In the genomic region with DNA sequence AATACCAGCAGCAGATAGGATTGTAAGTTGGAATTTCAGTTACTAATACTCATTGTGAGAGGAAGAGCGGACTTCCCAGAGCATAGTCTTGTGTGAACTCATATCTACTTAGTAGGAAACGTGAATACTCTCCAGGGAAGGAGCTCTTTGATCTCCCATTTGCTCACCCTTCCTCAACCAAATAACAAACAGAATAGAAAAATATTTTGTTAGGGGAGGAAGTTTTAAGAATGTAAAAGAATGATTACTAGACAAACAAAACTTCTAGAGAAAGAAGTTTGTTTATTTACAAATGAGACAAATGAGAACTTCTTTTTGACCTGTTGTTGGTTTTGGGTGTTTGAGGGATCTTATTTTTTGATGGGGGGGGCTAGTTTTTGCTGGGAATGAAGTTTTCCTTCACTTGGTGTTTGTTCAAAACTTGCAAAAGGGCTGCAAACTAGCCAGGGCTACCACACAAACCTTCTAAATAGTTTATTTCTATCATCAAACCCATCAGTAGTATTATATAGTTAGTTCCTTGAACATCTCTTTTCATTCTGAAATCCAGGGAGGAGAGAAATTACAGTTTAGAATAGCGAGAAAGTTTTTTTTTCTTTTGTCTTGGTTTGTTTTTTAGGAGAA, we compare ENCODE assay signal across 23 mouse cellular contexts. TPM values are rescaled to one million over a fixed set of nuclear protein-coding genes. Genes with fewer than 3 reads are reported as not detected.
DNase-seq lines count a peak whose midpoint lies in the region; ATAC-seq and TF ChIP-seq lines count a peak whose summit lies in the region.
"Had no signal": no experiment of that assay in that cellular context is flagged by ENCODE, and none has a peak within 500 bp of the region (broad histone marks: within the 10 kb centered on the region; RNA-seq: fewer than 3 reads in every experiment).

No protein-coding gene starts in this region.

- H3K4me2 ChIP-seq in forebrain, embryonic 12.5 days = no peak overlapping the region
- H3K4me2 ChIP-seq in forebrain, embryonic 11.5 days (ENCODE audit: low read depth, low read length, severe bottlenecking) = no peak overlapping the region
- peak overlapping the region; percentile 68 for H3K4me2 ChIP-seq in kidney, postnatal 0 days (ENCODE audit: low read length)
- no peak overlapping the region for H3K4me2 ChIP-seq in embryonic facial prominence, embryonic 13.5 days
- H3K4me2 ChIP-seq in midbrain, embryonic 14.5 days (ENCODE audit: low read length) = no peak overlapping the region
- H3K4me2 ChIP-seq: heart, embryonic 12.5 days; hindbrain, embryonic 14.5 days; intestine, embryonic 15.5 days; limb, embryonic 12.5 days; liver, embryonic 13.5 days; lung, embryonic 15.5 days had no signal

- TF ChIP-seq CTCF in kidney, postnatal 0 days (IDR thresholded peaks at IDR 0.05; ENCODE audit: low read depth) = no peak

- no peak overlapping the region for H3K9ac ChIP-seq in forebrain, embryonic 12.5 days
- H3K9ac ChIP-seq in forebrain, embryonic 11.5 days (ENCODE audit: low read length) = no peak overlapping the region
- peak overlapping the region; percentile 77 for H3K9ac ChIP-seq in kidney, postnatal 0 days (ENCODE audit: low read depth, low read length)
- H3K9ac ChIP-seq in embryonic facial prominence, embryonic 13.5 days = no peak overlapping the region
- H3K9ac ChIP-seq in midbrain, embryonic 14.5 days (replicated peaks; ENCODE audit: low read length) = no peak overlapping the region
- H3K9ac ChIP-seq: heart, embryonic 12.5 days; hindbrain, embryonic 14.5 days; intestine, embryonic 15.5 days; limb, embryonic 12.5 days; liver, embryonic 13.5 days; lung, embryonic 15.5 days had no signal

- no peaks in the 10 kb centered on the region for H3K36me3 ChIP-seq in forebrain, embryonic 12.5 days (replicated peaks)
- no peaks in the 10 kb centered on the region for H3K36me3 ChIP-seq in forebrain, embryonic 11.5 days (ENCODE audit: control insufficient read depth, insufficient read depth, low read length)
- no peaks in the 10 kb centered on the region for H3K36me3 ChIP-seq in kidney, postnatal 0 days (ENCODE audit: insufficient read depth, low read length)
- no peaks in the 10 kb centered on the region for H3K36me3 ChIP-seq in embryonic facial prominence, embryonic 13.5 days
- no peaks in the 10 kb centered on the region for H3K36me3 ChIP-seq in midbrain, embryonic 14.5 days (ENCODE audit: control insufficient read depth, insufficient read depth, low read length)
- H3K36me3 ChIP-seq: G1E; heart, embryonic 12.5 days; intestine, embryonic 15.5 days; limb, embryonic 12.5 days; liver, embryonic 13.5 days; lung, embryonic 15.5 days had no signal

- peaks cover 29% of the 10 kb centered on the region for H3K4me1 ChIP-seq in forebrain, embryonic 12.5 days
- H3K4me1 ChIP-seq in forebrain, embryonic 11.5 days (replicated peaks; ENCODE audit: control insufficient read depth, insufficient read depth, low read length) = peaks cover 29% of the 10 kb centered on the region
- 0 out of 2 replicates have a peak, but pooled peaks cover 4% of the 10 kb centered on the region for H3K4me1 ChIP-seq in kidney, postnatal 0 days (replicated peaks; ENCODE audit: insufficient read depth, low read length)
- peaks cover 25% of the 10 kb centered on the region for H3K4me1 ChIP-seq in embryonic facial prominence, embryonic 13.5 days
- peaks cover 10% of the 10 kb centered on the region; the same call in 1 of the 2 replicates for H3K4me1 ChIP-seq in midbrain, embryonic 14.5 days (ENCODE audit: control insufficient read depth, insufficient read depth, low read length)

- 3% methylated on average over 3 of the region's 3 CpGs for WGBS in forebrain, embryonic 12.5 days
- WGBS in forebrain, embryonic 11.5 days = 9% methylated on average over 3 of the region's 3 CpGs
- WGBS in kidney, postnatal 0 days = 13% methylated on average over 3 of the region's 3 CpGs
- 6% methylated on average over 3 of the region's 3 CpGs for WGBS in embryonic facial prominence, embryonic 13.5 days
- WGBS in midbrain, embryonic 14.5 days = 10% methylated on average over 3 of the region's 3 CpGs

- H3K9me3 ChIP-seq in forebrain, embryonic 12.5 days = no peaks in the 10 kb centered on the region
- no peaks in the 10 kb centered on the region for H3K9me3 ChIP-seq in forebrain, embryonic 11.5 days (ENCODE audit: control insufficient read depth, low read length)
- H3K9me3 ChIP-seq in kidney, postnatal 0 days (replicated peaks; ENCODE audit: low read length) = no peaks in the 10 kb centered on the region
- no peaks in the 10 kb centered on the region for H3K9me3 ChIP-seq in embryonic facial prominence, embryonic 13.5 days
- no peaks in the 10 kb centered on the region for H3K9me3 ChIP-seq in midbrain, embryonic 14.5 days (ENCODE audit: control insufficient read depth, low read length)
- H3K9me3 ChIP-seq: G1E; heart, embryonic 12.5 days; intestine, embryonic 15.5 days; limb, embryonic 12.5 days; liver, embryonic 13.5 days; lung, embryonic 15.5 days had no signal

- H3K27me3 ChIP-seq in forebrain, embryonic 12.5 days = peaks cover 84% of the 10 kb centered on the region
- peaks cover 72% of the 10 kb centered on the region for H3K27me3 ChIP-seq in forebrain, embryonic 11.5 days (ENCODE audit: control insufficient read depth, insufficient read depth, low read length)
- peaks cover 57% of the 10 kb centered on the region for H3K27me3 ChIP-seq in kidney, postnatal 0 days (ENCODE audit: insufficient read depth, low read length)
- H3K27me3 ChIP-seq in embryonic facial prominence, embryonic 13.5 days = peaks cover 88% of the 10 kb centered on the region
- H3K27me3 ChIP-seq in midbrain, embryonic 14.5 days (ENCODE audit: control insufficient read depth, insufficient read depth, low read length) = peaks cover 86% of the 10 kb centered on the region

- H3K27ac ChIP-seq in forebrain, embryonic 12.5 days = no peak overlapping the region
- no peak overlapping the region for H3K27ac ChIP-seq in forebrain, embryonic 11.5 days (ENCODE audit: low read depth, low read length)
- no peak overlapping the region for H3K27ac ChIP-seq in kidney, postnatal 0 days
- H3K27ac ChIP-seq in embryonic facial prominence, embryonic 13.5 days = no peak overlapping the region
- no peak overlapping the region for H3K27ac ChIP-seq in midbrain, embryonic 14.5 days (replicated peaks; ENCODE audit: low read depth, low read length)
- H3K27ac ChIP-seq: hindbrain, embryonic 14.5 days; intestine, embryonic 15.5 days; limb, embryonic 12.5 days; liver, embryonic 13.5 days; lung, embryonic 15.5 days had no signal

- H3K4me3 ChIP-seq in forebrain, embryonic 12.5 days (replicated peaks) = peak overlapping the region; percentile 51
- no peak overlapping the region for H3K4me3 ChIP-seq in forebrain, embryonic 11.5 days (ENCODE audit: low read depth, low read length)
- H3K4me3 ChIP-seq in kidney, postnatal 0 days (replicated peaks; ENCODE audit: low read depth, low read length) = peak overlapping the region; percentile 53
- H3K4me3 ChIP-seq in embryonic facial prominence, embryonic 13.5 days = 0 out of 2 replicates have a peak overlapping the region, but pooled peaks have one; percentile 50
- no peak overlapping the region for H3K4me3 ChIP-seq in midbrain, embryonic 14.5 days (replicated peaks; ENCODE audit: low read depth, low read length)
- H3K4me3 ChIP-seq: heart, embryonic 12.5 days; intestine, embryonic 15.5 days; limb, embryonic 12.5 days; liver, embryonic 13.5 days; lung, embryonic 15.5 days had no signal

- DNase-seq in forebrain, embryonic 11.5 days (ENCODE audit: low spot score) = no peak
- peak; percentile 35 for DNase-seq in kidney, postnatal 0 days (ENCODE audit: low spot score)
- DNase-seq in kidney, postnatal 14 days = no peak
- DNase-seq in midbrain, embryonic 14.5 days = peak; percentile 47
- DNase-seq in frontal cortex, postnatal 36 days (ENCODE audit: low spot score in 2 of 2) = no peak
- no peak for DNase-seq in urinary bladder, adult 18-20 months (ENCODE audit: low spot score in 2 of 2)
- DNase-seq: adrenal gland, postnatal 36 days; cerebellum, adult 18-20 months; gastrocnemius, postnatal 10 days; heart, adult 11 months; liver, embryonic 13.5 days; thymus, postnatal 36 days had no signal

- no peak for ATAC-seq in forebrain, embryonic 12.5 days (ENCODE audit: low FRiP score)
- ATAC-seq in forebrain, embryonic 11.5 days (replicated peaks; ENCODE audit: low FRiP score) = no peak
- no peak for ATAC-seq in kidney, postnatal 0 days (replicated peaks; ENCODE audit: low FRiP score, low read depth)
- ATAC-seq in embryonic facial prominence, embryonic 13.5 days (ENCODE audit: insufficient number of reproducible peaks, insufficient read depth, low FRiP score, low TSS enrichment, low read depth) = no peak
- ATAC-seq in midbrain, embryonic 14.5 days (ENCODE audit: low FRiP score, low TSS enrichment) = no peak
- ATAC-seq: intestine, embryonic 15.5 days had no signal

RNA-seq across cellular contexts. Expression of a gene that starts 2.3 kb away (rescaled TPM):
- 7.7 and 8.3 TPM in 2 replicates for polyA plus RNA-seq in forebrain, embryonic 12.5 days (2016; fragmentation: Nextera tagmentation; extraction: Ambion mirVana)
- 4.3 and 4.8 TPM in 2 replicates for polyA plus RNA-seq in forebrain, embryonic 11.5 days (2014; fragmentation: Nextera tagmentation; extraction: Ambion mirVana)
- 9.5 TPM in 2 replicates for polyA plus RNA-seq in kidney, postnatal 0 days (2015; fragmentation: Nextera tagmentation; extraction: Ambion mirVana)
- 1.6 and 3.2 TPM in 2 replicates for polyA plus RNA-seq in embryonic facial prominence, embryonic 13.5 days (2015; fragmentation: Nextera tagmentation; extraction: Ambion mirVana)
- 0.77 and 0.91 TPM in 2 replicates for polyA plus RNA-seq in midbrain, embryonic 14.5 days (2014; fragmentation: Nextera tagmentation; extraction: Ambion mirVana)
- polyA plus RNA-seq: frontal cortex, adult 2 months; G1E; heart, embryonic 12.5 days; intestine, embryonic 15.5 days; large intestine, adult 2 months; liver, embryonic 13.5 days; lung, embryonic 15.5 days; small intestine, adult 2 months had no signal

Comparison
In these comparisons a context has a peak if more than half of its experiments do, and no peak if none do; other contexts are left out.
1. H3K4me3 ChIP-seq: peak in forebrain, embryonic 12.5 days (single experiment), kidney, postnatal 0 days (single experiment) and embryonic facial prominence, embryonic 13.5 days (single experiment); none in forebrain, embryonic 11.5 days (single experiment) and midbrain, embryonic 14.5 days (single experiment).
2. DNase-seq: peak in kidney, postnatal 0 days (single experiment) and midbrain, embryonic 14.5 days (single experiment); none in forebrain, embryonic 11.5 days (single experiment), kidney, postnatal 14 days (single experiment), frontal cortex, postnatal 36 days (0 of 2) and urinary bladder, adult 18-20 months (0 of 2).